Mouse (Mus musculus) heart, embryonic 15.5 days (tissue): ENCODE measurements around the gene Mylk. TPM values are rescaled to one million over a fixed set of nuclear protein-coding genes. Genes with fewer than 3 reads are reported as not detected.

Experiments
- ATAC-seq: fragments of 200-750 bp; cut with Nextera tagmentation; replicated peaks from 2 replicates; pipeline ENCODE4 v1.8.0; 2017; ENCODE audit warnings: low read depth, moderate TSS enrichment; ENCODE audit not compliant: insufficient number of reproducible peaks, insufficient read depth, low FRiP score
- H3K27ac ChIP-seq: fragments of 300-500 bp; sonication (generic); 2 replicates; pipeline ENCODE4 v1.5.1; 2015; ENCODE audit warnings: mild to moderate bottlenecking, inconsistent platforms
- H3K27me3 ChIP-seq: fragments of 300-500 bp; sonication (generic); 2 replicates; pipeline ENCODE4 v1.6.1; 2015; ENCODE audit warnings: inconsistent platforms
- H3K36me3 ChIP-seq: fragments of 300-500 bp; sonication (generic); 2 replicates; pipeline ENCODE4 v1.6.1; 2015; ENCODE audit warnings: mild to moderate bottlenecking, inconsistent platforms
- H3K4me1 ChIP-seq: fragments of 300-500 bp; sonication (generic); replicated peaks from 2 replicates; pipeline ENCODE4 v1.6.1; 2015; ENCODE audit warnings: inconsistent platforms
- H3K4me2 ChIP-seq: fragments of 300-500 bp; sonication (generic); 2 replicates; pipeline ENCODE4 v1.6.1; 2015; ENCODE audit warnings: inconsistent platforms, mild to moderate bottlenecking, moderate library complexity
- H3K4me3 ChIP-seq: fragments of 300-500 bp; sonication (generic); 2 replicates; pipeline ENCODE4 v1.5.1; 2015; ENCODE audit warnings: mild to moderate bottlenecking, inconsistent platforms
- H3K9ac ChIP-seq: fragments of 300-500 bp; sonication (generic); 2 replicates; pipeline ENCODE4 v1.6.1; 2015; ENCODE audit warnings: mild to moderate bottlenecking, inconsistent platforms
- H3K9me3 ChIP-seq: fragments of 300-500 bp; sonication (generic); replicated peaks from 2 replicates; pipeline ENCODE4 v1.6.1; 2016; ENCODE audit warnings: inconsistent platforms
- WGBS: fragments of 180-500 bp; shearing (Covaris S2); methylation state at CpG from one replicate; pipeline ENCODE4 v1.1.7; 2015; ENCODE audit warnings: mixed read lengths; 5-methylcytosine and 5-hydroxymethylcytosine counted together
- polyA plus RNA-seq: library from polyadenylated mRNA; unstranded; fragments of >200 nt; fragmentation: Nextera tagmentation; extraction: Ambion mirVana; gene quantifications from 2 replicates; pipeline ENCODE4 v1.2.1, GENCODE M21; 2015

Gene Mylk
- polyA plus RNA-seq, 1 experiment from 2014 or later = 10.1 TPM

DNA sequence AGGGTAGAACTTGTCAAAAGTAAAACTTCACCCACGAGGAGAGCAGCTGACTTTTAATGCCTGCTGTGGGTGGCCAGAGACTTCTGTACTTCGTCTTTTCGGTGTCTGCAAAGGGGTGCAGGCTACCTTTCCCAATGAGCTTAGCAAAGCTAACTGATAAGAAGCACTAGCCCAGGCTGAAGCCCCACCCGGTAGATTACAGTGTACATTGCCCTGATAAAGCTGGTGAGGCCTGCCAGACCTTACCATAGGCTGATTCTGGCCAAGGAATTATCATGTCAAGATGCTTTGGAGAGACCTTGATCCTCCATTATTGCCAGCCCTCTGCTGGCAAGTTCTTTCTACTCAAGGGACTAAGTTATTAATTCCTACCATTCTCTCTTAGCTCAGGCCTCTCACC lies 188.2 kb downstream of the Mylk start:
- no peak for ATAC-seq

DNA sequence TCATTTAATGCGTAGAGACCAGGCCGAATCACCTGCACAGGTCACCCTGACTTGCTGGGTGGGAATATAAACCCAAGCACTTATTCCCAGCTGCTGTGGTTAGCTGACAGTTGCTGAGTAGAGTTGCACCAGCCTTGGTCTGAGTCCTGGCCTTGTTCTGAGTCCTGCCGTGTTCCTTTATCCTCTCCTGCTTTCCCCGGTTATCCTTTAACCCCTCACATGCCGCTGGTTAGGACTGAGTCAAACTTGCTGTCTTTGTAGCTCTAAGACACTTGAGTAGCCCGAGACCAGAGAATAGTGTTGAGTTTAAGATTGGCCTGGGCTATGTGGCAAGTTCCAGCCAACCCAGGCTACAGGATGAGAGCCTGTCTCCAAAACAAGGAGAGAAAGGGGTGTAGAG lies 189.5 kb downstream of the Mylk start:
- 62% methylated on average over 6 of the region's 6 CpGs for WGBS
- Histone ChIP-seq H3K4me3 (no peak overlapping the region), H3K4me1 (peaks cover 66% of the 10 kb centered on the region), H3K27ac (no peak overlapping the region), H3K36me3 (no peaks in the 10 kb centered on the region), H3K9ac (no peak overlapping the region), H3K4me2 (no peak overlapping the region), H3K9me3 (no peaks in the 10 kb centered on the region), H3K27me3 (peaks cover 39% of the 10 kb centered on the region)
- no peak for ATAC-seq

More for the DNA sequence above, 188.2 kb downstream of the Mylk start:
- H3K9ac ChIP-seq = no peak overlapping the region
- no peaks in the 10 kb centered on the region for H3K9me3 ChIP-seq
- H3K4me2 ChIP-seq = no peak overlapping the region
- 45% methylated on average over 4 of the region's 4 CpGs for WGBS
- peaks cover 61% of the 10 kb centered on the region for H3K4me1 ChIP-seq
- no peak overlapping the region for H3K4me3 ChIP-seq
- H3K36me3 ChIP-seq = no peaks in the 10 kb centered on the region
- peaks cover 48% of the 10 kb centered on the region for H3K27me3 ChIP-seq
- no peak overlapping the region for H3K27ac ChIP-seq

DNA sequence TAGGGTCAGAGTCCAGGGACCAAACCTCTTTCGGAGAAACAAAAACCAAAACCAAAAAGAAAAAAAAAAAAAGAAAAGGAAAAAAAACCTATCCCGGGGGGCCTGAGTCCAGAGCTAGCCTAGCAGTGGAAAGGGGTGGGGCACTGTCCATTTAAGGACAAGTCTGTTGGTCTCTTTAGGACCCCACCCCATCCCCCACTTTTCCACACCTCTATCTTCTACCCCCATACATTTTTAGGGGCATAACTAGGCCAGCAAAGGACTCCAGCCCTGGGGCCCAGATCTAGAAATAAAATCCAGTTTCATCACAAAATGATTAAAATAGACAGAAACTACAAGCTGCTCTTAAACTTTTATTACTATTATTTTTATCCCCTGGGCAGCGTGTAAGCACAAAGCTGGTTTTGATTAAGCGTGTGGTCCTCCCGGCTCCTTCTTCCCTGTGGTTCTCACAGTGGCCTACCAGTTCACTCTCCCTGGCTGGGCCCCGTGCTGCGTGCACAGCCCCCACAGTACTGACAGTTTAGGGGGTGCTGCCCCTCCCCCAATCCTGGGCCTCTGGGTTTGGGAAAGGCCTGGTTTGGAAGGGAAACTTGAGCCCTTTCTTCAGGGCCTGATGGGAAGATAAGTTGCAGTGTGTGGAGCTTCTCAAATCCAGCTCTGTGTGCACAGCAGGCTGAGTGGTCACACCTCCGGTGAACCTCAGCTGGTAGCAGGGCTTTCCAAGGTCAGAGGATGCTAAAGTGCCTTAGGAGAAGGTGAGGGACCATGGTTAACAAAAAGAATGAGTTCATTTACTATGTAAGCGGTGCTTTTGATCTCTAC lies 190.7 kb downstream of the Mylk start:
- no peaks in the 10 kb centered on the region for H3K36me3 ChIP-seq
- H3K4me1 ChIP-seq = peaks cover 61% of the 10 kb centered on the region
- no peak overlapping the region for H3K4me3 ChIP-seq
- no peaks in the 10 kb centered on the region for H3K9me3 ChIP-seq
- H3K9ac ChIP-seq = no peak overlapping the region
- 63% methylated on average over 9 of the region's 9 CpGs for WGBS
- H3K27me3 ChIP-seq = peaks cover 37% of the 10 kb centered on the region
- peak overlapping the region; percentile 35 for H3K27ac ChIP-seq
- H3K4me2 ChIP-seq = no peak overlapping the region
- ATAC-seq = no peak

DNA sequence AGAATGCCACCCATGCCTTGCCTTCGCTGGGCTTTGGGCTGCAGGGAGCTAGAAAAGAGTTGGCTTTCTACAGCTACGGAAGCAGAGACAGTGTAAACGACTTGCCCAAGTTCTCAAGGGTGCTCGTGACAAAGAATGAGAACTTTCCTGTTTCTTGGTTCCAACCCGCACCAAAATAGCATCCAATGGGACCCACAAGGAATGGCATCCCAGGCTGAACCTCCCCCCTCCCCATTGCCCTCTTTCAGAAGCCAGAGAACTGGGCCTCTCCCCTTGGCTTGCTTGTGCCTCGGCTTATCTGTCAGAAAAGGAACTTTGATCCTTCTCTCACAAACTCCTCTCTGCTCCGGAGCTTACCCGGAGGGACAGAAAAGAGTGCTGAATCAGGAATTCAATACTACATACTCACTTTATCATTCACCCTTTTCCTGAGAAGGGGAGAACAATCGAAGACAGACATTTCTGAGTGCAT lies 191.4 kb downstream of the Mylk start:
- H3K27ac ChIP-seq = peak overlapping the region; percentile 35
- no peaks in the 10 kb centered on the region for H3K36me3 ChIP-seq
- no peak overlapping the region for H3K4me2 ChIP-seq
- WGBS = 41% methylated on average over 9 of the region's 9 CpGs
- H3K4me1 ChIP-seq = peaks cover 55% of the 10 kb centered on the region
- ATAC-seq = no peak
- H3K9ac ChIP-seq = no peak overlapping the region
- no peak overlapping the region for H3K4me3 ChIP-seq
- H3K9me3 ChIP-seq = no peaks in the 10 kb centered on the region
- peaks cover 37% of the 10 kb centered on the region for H3K27me3 ChIP-seq

DNA sequence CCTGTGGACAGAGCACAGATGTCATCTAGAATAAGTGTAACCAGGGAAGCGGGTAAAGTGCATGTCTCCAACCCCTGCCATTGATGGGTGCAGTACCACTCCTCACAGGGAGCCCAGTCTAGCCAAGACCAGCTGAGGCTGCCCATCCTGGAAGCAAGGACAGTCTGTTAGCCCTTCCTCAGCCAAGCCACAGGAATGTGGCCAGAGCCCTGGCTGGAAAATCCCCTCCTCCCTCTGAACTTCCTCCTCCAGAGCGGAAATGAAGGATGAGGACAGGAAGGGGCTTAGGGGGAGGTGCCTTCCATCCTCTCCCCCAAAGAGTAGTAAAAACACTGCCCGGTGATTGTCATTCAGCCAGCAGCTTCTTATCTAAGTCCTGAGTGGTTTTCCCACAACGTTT lies 192.6 kb downstream of the Mylk start:
- no peaks in the 10 kb centered on the region for H3K9me3 ChIP-seq
- ATAC-seq = peak; percentile 45
- H3K36me3 ChIP-seq = no peaks in the 10 kb centered on the region
- no peak overlapping the region for H3K4me2 ChIP-seq
- 31% methylated on average over 4 of the region's 4 CpGs for WGBS
- no peak overlapping the region for H3K4me3 ChIP-seq
- peaks cover 27% of the 10 kb centered on the region for H3K27me3 ChIP-seq
- H3K27ac ChIP-seq = peak overlapping the region; percentile 74
- peaks cover 50% of the 10 kb centered on the region for H3K4me1 ChIP-seq
- H3K9ac ChIP-seq = no peak overlapping the region

GRCm38 (mm10) chr16:34938248-34938647 lies 193.2 kb downstream of the Mylk start:
- WGBS = 81% methylated on average over 2 of the region's 2 CpGs
- Histone ChIP-seq H3K9ac (no peak overlapping the region), H3K36me3 (no peaks in the 10 kb centered on the region), H3K4me1 (peaks cover 46% of the 10 kb centered on the region), H3K4me3 (no peak overlapping the region), H3K4me2 (no peak overlapping the region), H3K27me3 (peaks cover 22% of the 10 kb centered on the region), H3K9me3 (no peaks in the 10 kb centered on the region), H3K27ac (peak overlapping the region; percentile 74)
- ATAC-seq = no peak

DNA sequence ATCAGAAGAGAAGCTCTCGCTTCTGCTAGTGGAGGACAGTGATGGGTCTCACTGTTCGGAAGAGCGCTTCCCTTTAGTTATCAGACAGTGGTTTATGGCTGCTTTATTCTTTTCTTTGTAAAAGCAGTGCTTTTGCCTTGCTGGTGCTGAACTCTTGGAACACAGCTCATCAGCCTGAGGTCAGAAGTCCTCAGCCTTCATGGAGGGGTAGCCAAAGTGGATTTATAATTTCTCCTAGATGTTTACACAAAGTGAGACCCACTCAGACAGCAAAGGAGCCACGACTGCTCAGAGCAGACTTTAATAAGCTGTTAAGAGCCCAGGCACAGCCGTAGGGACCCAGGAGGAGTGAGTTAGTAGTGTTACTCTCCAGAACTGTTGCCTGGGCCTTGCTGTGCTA lies 194.9 kb downstream of the Mylk start:
- 78% methylated on average over 5 of the region's 5 CpGs for WGBS
- peaks cover 47% of the 10 kb centered on the region for H3K4me1 ChIP-seq
- H3K4me2 ChIP-seq = no peak overlapping the region
- no peaks in the 10 kb centered on the region for H3K36me3 ChIP-seq
- no peak overlapping the region for H3K9ac ChIP-seq
- H3K27me3 ChIP-seq = peaks cover 8% of the 10 kb centered on the region; the same call in 1 of the 2 replicates
- ATAC-seq = no peak
- no peak overlapping the region for H3K27ac ChIP-seq
- H3K9me3 ChIP-seq = no peaks in the 10 kb centered on the region
- H3K4me3 ChIP-seq = no peak overlapping the region

- Histone ChIP-seq H3K36me3 (no peaks in the 10 kb centered on the region), H3K27me3 (0 out of 2 replicates have a peak, but pooled peaks cover 4% of the 10 kb centered on the region), H3K4me3 (no peak overlapping the region), H3K9me3 (no peaks in the 10 kb centered on the region), H3K27ac (no peak overlapping the region), H3K4me2 (no peak overlapping the region), H3K9ac (no peak overlapping the region), H3K4me1 (peaks cover 46% of the 10 kb centered on the region)
- no peak for ATAC-seq
- WGBS = 66% methylated on average over 5 of the region's 5 CpGs
Observed at GRCm38 (mm10) chr16:34940363-34940762, 195.4 kb downstream of the Mylk start.

DNA sequence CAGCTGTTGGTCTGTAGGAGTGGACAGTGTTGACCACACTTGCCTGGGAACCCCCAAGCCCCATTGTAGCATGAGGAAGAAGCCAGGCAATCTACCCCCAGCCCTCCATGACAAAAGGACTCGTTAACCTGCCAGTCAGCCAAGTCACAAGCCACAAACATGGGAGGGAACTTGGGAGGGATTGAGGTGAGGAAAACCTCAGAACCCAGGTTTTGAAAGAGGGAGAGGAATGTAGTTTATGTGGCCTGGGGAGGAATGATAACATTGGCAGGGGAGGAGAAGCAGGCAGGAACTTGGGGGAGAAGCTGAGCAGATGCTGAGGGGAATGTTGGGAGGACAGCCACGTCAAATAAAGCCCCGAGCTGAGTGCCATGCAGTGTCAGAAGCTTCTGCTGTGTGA lies 196.9 kb downstream of the Mylk start:
- H3K4me3 ChIP-seq = no peak overlapping the region
- H3K27ac ChIP-seq = no peak overlapping the region
- 38% methylated on average over 3 of the region's 3 CpGs for WGBS
- peaks cover 40% of the 10 kb centered on the region for H3K4me1 ChIP-seq
- no peak overlapping the region for H3K4me2 ChIP-seq
- no peaks in the 10 kb centered on the region for H3K9me3 ChIP-seq
- ATAC-seq = no peak
- no peak overlapping the region for H3K9ac ChIP-seq
- no peaks in the 10 kb centered on the region for H3K27me3 ChIP-seq
- no peaks in the 10 kb centered on the region for H3K36me3 ChIP-seq

- Histone ChIP-seq H3K27ac (no peak overlapping the region), H3K9ac (no peak overlapping the region), H3K4me1 (peaks cover 19% of the 10 kb centered on the region), H3K27me3 (0 out of 2 replicates have a peak, but pooled peaks cover 2% of the 10 kb centered on the region), H3K4me3 (no peak overlapping the region), H3K9me3 (no peaks in the 10 kb centered on the region), H3K4me2 (no peak overlapping the region), H3K36me3 (no peaks in the 10 kb centered on the region)
- WGBS = 85% methylated on average over 3 of the region's 3 CpGs
- no peak for ATAC-seq
Observed at GRCm38 (mm10) chr16:34946301-34946700, 201.3 kb downstream of the Mylk start.

- H3K36me3 ChIP-seq = no peaks in the 10 kb centered on the region
- no peak overlapping the region for H3K4me3 ChIP-seq
- H3K4me2 ChIP-seq = no peak overlapping the region
- 69% methylated on average over 9 of the region's 9 CpGs for WGBS
- no peak for ATAC-seq
- 0 out of 2 replicates have a peak, but pooled peaks cover 2% of the 10 kb centered on the region for H3K27me3 ChIP-seq
- H3K9ac ChIP-seq = no peak overlapping the region
- H3K27ac ChIP-seq = no peak overlapping the region
- H3K4me1 ChIP-seq = peaks cover 25% of the 10 kb centered on the region
- H3K9me3 ChIP-seq = no peaks in the 10 kb centered on the region
Observed at GRCm38 (mm10) chr16:34950935-34951334, 205.9 kb downstream of the Mylk start.

DNA sequence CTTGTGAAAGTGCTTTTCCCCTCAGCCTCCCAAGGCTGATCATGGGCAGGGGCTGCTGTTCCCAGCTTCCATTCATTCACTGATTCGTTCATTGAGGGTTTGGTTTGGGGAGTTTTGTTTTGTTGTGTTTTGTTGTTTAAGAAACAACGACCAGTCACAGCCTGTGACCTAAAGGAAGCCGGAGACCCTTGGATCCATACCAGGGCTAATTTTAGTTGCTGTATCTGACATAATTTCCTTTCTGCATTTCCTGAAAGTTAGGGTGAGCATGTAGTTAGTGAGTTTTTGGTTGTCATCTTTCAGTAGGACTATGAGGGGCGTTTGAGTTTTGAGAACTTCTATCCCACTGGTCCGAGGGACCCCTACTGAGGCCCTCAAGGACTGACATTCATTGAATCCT lies 207.2 kb downstream of the Mylk start:
- WGBS = 47% methylated on average over 5 of the region's 5 CpGs
- no peak overlapping the region for H3K4me2 ChIP-seq
- no peak for ATAC-seq
- peaks cover 23% of the 10 kb centered on the region for H3K4me1 ChIP-seq
- peak overlapping the region; percentile 59 for H3K27ac ChIP-seq
- no peaks in the 10 kb centered on the region for H3K36me3 ChIP-seq
- H3K9me3 ChIP-seq = no peaks in the 10 kb centered on the region
- H3K27me3 ChIP-seq = 0 out of 2 replicates have a peak, but pooled peaks cover 2% of the 10 kb centered on the region
- H3K9ac ChIP-seq = no peak overlapping the region
- no peak overlapping the region for H3K4me3 ChIP-seq
